16 mouse cellular contexts compared by ENCODE assay signal in genomic region chr17:30792396-30792795, GRCm38 (mm10).
"Had no signal": no experiment of that assay in that cellular context is flagged by ENCODE, and none has a peak within 500 bp of the region (broad histone marks: within the 10 kb centered on the region; RNA-seq: fewer than 3 reads in every experiment).

No protein-coding gene starts in this region.

- H3K4me3 ChIP-seq: neural tube, embryonic 13.5 days; neural tube, embryonic 15.5 days; stomach, embryonic 15.5 days had no signal

- H3K4me1 ChIP-seq: neural tube, embryonic 13.5 days; neural tube, embryonic 15.5 days; stomach, embryonic 15.5 days had no signal

- H3K4me2 ChIP-seq: neural tube, embryonic 13.5 days; neural tube, embryonic 15.5 days; stomach, embryonic 15.5 days had no signal

- H3K9ac ChIP-seq: neural tube, embryonic 13.5 days; neural tube, embryonic 15.5 days; stomach, embryonic 15.5 days had no signal

- DNase-seq: retina, postnatal 1 day; right cerebral cortex, adult 18-20 months; right cerebral cortex, postnatal 14 days; right cerebral cortex, postnatal 25 days; right cerebral cortex, postnatal 4 days; spleen, adult 18-20 months; thymus, adult 18-20 months; thymus, adult 2 months; thymus, postnatal 14 days; thymus, postnatal 25 days; thymus, postnatal 36 days; thymus, postnatal 4 days had no signal

- H3K27ac ChIP-seq: neural tube, embryonic 13.5 days; neural tube, embryonic 15.5 days; stomach, embryonic 15.5 days; stomach, postnatal 0 days had no signal

- H3K36me3 ChIP-seq: neural tube, embryonic 13.5 days; neural tube, embryonic 15.5 days; stomach, embryonic 15.5 days had no signal

- H3K9me3 ChIP-seq: neural tube, embryonic 13.5 days; neural tube, embryonic 15.5 days; stomach, embryonic 15.5 days had no signal

- H3K27me3 ChIP-seq: neural tube, embryonic 13.5 days; neural tube, embryonic 15.5 days; stomach, embryonic 15.5 days had no signal
